Mouse (Mus musculus) CD8-positive naive resting alpha-beta T cell, adult 2 months (primary cell): ENCODE results near the gene Igfbp3.

Experiments
- DNase-seq, 2 experiments: peaks; one replicate each; pipeline ENCODE4 v3.0.0; 2022; ENCODE audit warnings: low read depth in 2 of 2, low spot score in 2 of 2

Igfbp3 gene

GRCm38 (mm10) chr11:7169645-7170044 is 44.1 kb downstream of the Igfbp3 start:
- DNase-seq, result no peak

GRCm38 (mm10) chr11:7164416-7164815 is 49.3 kb downstream of the Igfbp3 start:
- no peak for DNase-seq

GRCm38 (mm10) chr11:7161502-7162174 is 52.1 kb downstream of the Igfbp3 start:
- peak; percentile 35 to 70 for DNase-seq

- DNase-seq, result no peak
These were observed 53.1 kb downstream of the Igfbp3 start for GRCm38 (mm10) chr11:7160637-7161101.

DNA sequence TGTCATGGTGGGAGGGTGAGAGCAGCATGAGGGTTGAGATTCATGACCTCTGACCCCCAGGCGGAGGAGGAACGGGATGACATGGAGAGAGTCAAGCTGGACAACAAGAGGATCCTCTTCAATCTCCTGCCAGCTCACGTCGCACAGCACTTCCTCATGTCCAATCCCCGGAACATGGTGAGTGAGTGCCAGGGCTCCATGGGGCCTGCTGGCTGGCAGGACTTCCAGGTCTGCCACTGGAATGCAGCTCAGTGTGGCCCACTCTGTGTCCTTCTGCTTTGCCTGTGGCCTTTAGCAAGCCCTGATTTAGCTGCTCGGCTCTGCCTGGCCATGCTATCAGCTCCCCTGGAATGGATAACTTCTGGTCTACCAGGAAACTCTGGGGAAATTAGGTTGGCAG is 53.6 kb downstream of the Igfbp3 start:
- DNase-seq, result no peak

DNA sequence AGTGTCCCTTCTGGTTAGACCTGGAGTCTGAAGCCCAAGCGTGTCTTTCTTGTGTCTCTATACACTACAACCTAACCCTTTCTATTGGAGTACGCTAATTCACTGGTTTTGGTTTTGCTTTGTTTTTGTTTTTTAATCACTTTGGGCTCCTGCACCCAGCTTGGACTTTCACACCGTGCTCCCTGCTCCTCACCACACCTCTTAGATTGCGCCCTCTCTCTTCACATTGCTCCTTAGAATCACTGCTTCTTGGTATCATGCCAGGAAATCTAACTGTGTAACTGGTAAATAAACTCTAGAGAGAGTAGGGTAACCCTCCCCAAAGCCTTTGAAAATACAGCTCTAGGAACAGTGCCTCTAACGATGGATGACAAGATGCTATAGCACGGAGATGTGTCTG is 55.5 kb downstream of the Igfbp3 start:
- no peak for DNase-seq

DNA sequence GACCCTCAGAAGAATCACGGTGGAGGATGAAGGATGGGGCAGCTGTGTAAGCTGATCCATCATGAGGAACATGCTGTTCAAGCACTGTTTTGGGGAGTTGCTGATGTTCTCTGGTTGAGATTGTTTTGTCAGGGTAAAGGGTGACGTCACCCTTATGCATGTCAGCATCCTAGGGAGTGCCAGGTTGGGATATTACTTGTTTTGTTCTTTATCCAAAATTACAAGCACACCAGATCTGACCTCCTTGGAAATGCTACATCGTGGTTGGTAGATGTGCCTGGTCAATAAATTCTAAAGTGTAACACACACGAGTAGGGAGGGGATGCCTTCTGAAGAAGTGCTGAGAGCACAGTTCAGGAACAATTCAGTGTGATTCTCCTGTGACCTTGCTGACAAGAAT is 57.3 kb downstream of the Igfbp3 start:
- no peak for DNase-seq
